In the genomic region with DNA sequence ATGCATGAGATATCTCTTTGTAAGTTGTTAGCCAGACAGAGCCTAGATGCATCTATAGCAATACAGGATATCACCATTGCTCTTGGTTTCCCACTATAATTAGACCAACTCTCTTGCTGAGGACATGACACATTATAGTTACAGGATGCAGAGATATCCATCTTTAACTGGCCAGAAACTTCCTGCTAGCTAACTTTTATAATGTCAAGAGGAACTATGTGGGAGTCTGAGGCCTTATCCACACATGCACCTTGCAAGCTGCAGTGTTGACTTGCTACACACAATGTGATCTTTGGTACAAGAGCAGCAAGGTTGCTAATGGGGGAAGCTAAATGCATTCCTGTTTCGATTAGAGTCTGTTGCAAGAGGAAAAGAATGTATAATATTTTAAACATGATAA, we compare ENCODE assay signal across 32 mouse cellular contexts. TPM values are rescaled to one million over a fixed set of nuclear protein-coding genes. Genes with fewer than 3 reads are reported as not detected.
"Had no signal": no experiment of that assay in that cellular context is flagged by ENCODE, and none has a peak within 500 bp of the region (broad histone marks: within the 10 kb centered on the region; RNA-seq: fewer than 3 reads in every experiment).

No protein-coding gene starts in this region.

- H3K9me3 ChIP-seq: liver, embryonic 13.5 days; midbrain, embryonic 10.5 days had no signal

- H3K36me3 ChIP-seq: liver, embryonic 13.5 days; midbrain, embryonic 10.5 days had no signal

- H3K4me1 ChIP-seq: liver, embryonic 13.5 days; midbrain, embryonic 10.5 days had no signal

- H3K27ac ChIP-seq: kidney, postnatal 0 days; left cerebral cortex, adult 2 months; liver, embryonic 13.5 days; midbrain, embryonic 10.5 days; stomach, postnatal 0 days had no signal

- H3K4me2 ChIP-seq: liver, embryonic 13.5 days had no signal

- H3K27me3 ChIP-seq: liver, embryonic 13.5 days had no signal

- H3K4me3 ChIP-seq: left cerebral cortex, adult 2 months; liver, embryonic 13.5 days; midbrain, embryonic 10.5 days had no signal

- DNase-seq: kidney, adult 9 months; kidney, postnatal 25 days; layer of hippocampus, postnatal 36 days; liver, embryonic 13.5 days; lung, adult 2 months; lung, postnatal 14 days; lung, postnatal 4 days; midbrain, embryonic 14.5 days; right cerebral cortex, adult 18-20 months; right cerebral cortex, postnatal 14 days; right cerebral cortex, postnatal 4 days; thymus, adult 2 months; thymus, postnatal 14 days; thymus, postnatal 4 days had no signal

- H3K9ac ChIP-seq: liver, embryonic 13.5 days had no signal

RNA-seq across cellular contexts. Expression of gene Fshr, which starts 26.9 kb away (rescaled TPM):
- total RNA-seq: layer of hippocampus, adult 8-10 months; layer of hippocampus, postnatal 10 days; layer of hippocampus, postnatal 36 days; left cerebral cortex, adult 2 months; left cerebral cortex, postnatal 10 days; left cerebral cortex, postnatal 36 days; liver, adult 2 months; megakaryocyte, adult 5-6 weeks; midbrain, postnatal 0 days had no signal
- polyA plus RNA-seq: kidney, postnatal 0 days; limb, embryonic 11.5 days; limb, embryonic 14.5 days; liver, adult 2 months; liver, embryonic 13.5 days; liver, embryonic 16.5 days; lung, adult 2 months; lung, embryonic 16.5 days; midbrain, embryonic 10.5 days; midbrain, embryonic 14.5 days; midbrain, postnatal 0 days; neural tube, embryonic 11.5 days; neural tube, embryonic 14.5 days; stomach, embryonic 14.5 days; stomach, postnatal 0 days had no signal
